Mouse (Mus musculus) gastrocnemius, adult 8-10 months (tissue): ENCODE data around the gene Pramef20. TPM values are rescaled to one million over a fixed set of nuclear protein-coding genes. Genes with fewer than 3 reads are reported as not detected.
"Not testable (repeated sequence)": the region's sequence is repeated elsewhere in the genome, so short reads cannot be mapped to it uniquely, and the experiment has no call there.

ENCODE experiments used
- DNase-seq, 2 experiments: peaks; one replicate each; pipeline ENCODE4 v3.0.0; 2022; ENCODE audit warnings: low spot score in 2 of 2
- total RNA-seq, 4 experiments: library from RNA; stranded (reverse); gene quantifications; 2 replicates each; pipeline ENCODE4 v1.2.4; 2022

Pramef20 gene
- total RNA-seq: not detected

GRCm38 (mm10) chr4:144377911-144378310 lies at the start of gene Pramef20:
Gene Pramef20, minus strand, starts transcription at chr4:144377933.
- DNase-seq: no peak

GRCm38 (mm10) chr4:144424590-144424989 lies 46.9 kb upstream of the Pramef20 start:
- no peak for DNase-seq

- no peak for DNase-seq
These were observed 42.9 kb upstream of the Pramef20 start for GRCm38 (mm10) chr4:144420644-144421043.

- no peak for DNase-seq
These were observed 30.6 kb upstream of the Pramef20 start, which contains the start of gene Pramef12 for GRCm38 (mm10) chr4:144408290-144408689. Gene Pramef12, minus strand, starts transcription at chr4:144408464.

GRCm38 (mm10) chr4:144406261-144406660 lies 28.5 kb upstream of the Pramef20 start:
- DNase-seq: no peak

- DNase-seq: no peak
These were observed 26.8 kb upstream of the Pramef20 start for GRCm38 (mm10) chr4:144404456-144405086.

GRCm38 (mm10) chr4:144402712-144403111 lies 25.0 kb upstream of the Pramef20 start:
- no peak for DNase-seq

GRCm38 (mm10) chr4:144396316-144396715 lies 18.6 kb upstream of the Pramef20 start:
- no peak for DNase-seq

GRCm38 (mm10) chr4:144357642-144358041 lies 20.1 kb downstream of the Pramef20 start, which contains the start of gene Gm13119:
Gene Gm13119, plus strand, starts transcription at chr4:144357942.
- DNase-seq: not testable (repeated sequence)

GRCm38 (mm10) chr4:144335856-144336255 lies 41.9 kb downstream of the Pramef20 start:
- DNase-seq: not testable (repeated sequence)

GRCm38 (mm10) chr4:144329949-144330348 lies 47.8 kb downstream of the Pramef20 start, which contains the start of gene Gm13128:
Gene Gm13128, plus strand, starts transcription at chr4:144330249.
- not testable (repeated sequence) for DNase-seq

Other genes with a start within 250 kb of the Pramef20 start
- not detected for gene Oog3, start 215.3 kb downstream of the Pramef20 start, total RNA-seq
- not detected for gene Oog2, start 187.2 kb downstream of the Pramef20 start, total RNA-seq
- gene C87977, start 164.6 kb downstream of the Pramef20 start, total RNA-seq: not detected
- gene Pramel5, start 97.4 kb downstream of the Pramef20 start, total RNA-seq: not detected
- gene Gm13128, start 47.7 kb downstream of the Pramef20 start, total RNA-seq: not detected
- not detected for gene Gm13119, start 20.0 kb downstream of the Pramef20 start, total RNA-seq
- gene Pramef12, start 30.5 kb upstream of the Pramef20 start, total RNA-seq: not detected
- gene 1700012P22Rik, start 60.8 kb upstream of the Pramef20 start, total RNA-seq: not detected
- not detected for gene Gm9944, start 75.4 kb upstream of the Pramef20 start, total RNA-seq
- gene Aadacl3, start 85.8 kb upstream of the Pramef20 start, total RNA-seq: not detected
- gene 9430007A20Rik, start 141.9 kb upstream of the Pramef20 start, total RNA-seq: not detected
- gene Gm13124, start 187.2 kb upstream of the Pramef20 start, total RNA-seq: not detected
- gene Aadacl4, start 235.8 kb upstream of the Pramef20 start, total RNA-seq: not detected